Mouse (Mus musculus) megakaryocyte progenitor cell, adult 5-6 weeks (primary cell): ENCODE measurements at regions not wholly inside any gene's neighbourhood (a gene's known extent, or its start where the extent isn't known, plus 50 kb on each side); places are given as distances from the start of the nearest gene placed in this dataset.

Experiments used
- ATAC-seq: replicated peaks from 2 replicates; pipeline ENCODE4 v1.8.0; 2016; ENCODE audit warnings: mild to moderate bottlenecking, moderate TSS enrichment, inconsistent platforms; ENCODE audit not compliant: poor library complexity

- ATAC-seq = no peak
These were observed 77.4 kb upstream of the Cox10 start for GRCm38 (mm10) chr11:64156640-64157039.

DNA sequence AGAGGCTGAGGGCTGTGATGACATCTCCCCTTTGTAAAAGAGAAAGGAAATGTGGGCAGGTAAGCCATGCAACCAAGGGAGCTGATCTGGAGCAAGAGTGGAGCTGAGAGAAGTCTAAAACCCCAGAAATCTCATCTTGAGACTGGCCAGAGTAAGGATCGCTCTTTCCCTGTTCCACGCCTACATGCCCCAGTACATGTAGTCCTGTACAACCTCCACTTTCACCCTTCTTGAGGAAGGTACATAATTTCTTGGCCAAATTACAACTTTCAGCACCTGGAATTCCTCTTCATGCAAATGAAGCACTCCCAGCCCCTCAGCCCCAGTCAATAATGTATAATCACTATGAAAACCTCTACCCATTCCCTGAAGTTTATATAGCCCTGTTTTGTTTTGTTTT is 60.2 kb upstream of the Cox10 start:
- no peak for ATAC-seq

- no peak for ATAC-seq
These were observed 59.7 kb upstream of the Cox10 start for GRCm38 (mm10) chr11:64138934-64139333.

DNA sequence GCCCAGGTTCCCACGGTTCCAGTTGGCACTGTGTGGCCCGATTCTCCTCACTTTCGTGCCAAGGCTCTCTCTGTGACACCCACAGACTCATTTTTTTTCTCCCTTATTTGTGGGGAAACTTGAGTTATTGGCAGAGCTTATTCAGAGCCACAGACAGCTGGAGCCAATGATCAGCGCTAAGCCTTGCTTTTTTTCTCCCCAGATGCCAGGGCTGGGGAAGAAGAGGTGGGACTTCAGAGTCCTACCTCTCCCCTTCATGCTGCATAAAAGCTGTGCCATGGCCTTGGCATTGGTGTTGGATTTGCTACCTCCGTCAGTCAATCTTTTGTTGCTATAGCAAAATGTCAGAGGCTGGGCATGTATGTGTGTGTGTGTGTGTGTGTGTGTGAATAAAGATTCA is 56.5 kb upstream of the Cox10 start:
- no peak for ATAC-seq

GRCm38 (mm10) chr11:64135308-64135591 is 56.0 kb upstream of the Cox10 start:
- ATAC-seq = no peak

DNA sequence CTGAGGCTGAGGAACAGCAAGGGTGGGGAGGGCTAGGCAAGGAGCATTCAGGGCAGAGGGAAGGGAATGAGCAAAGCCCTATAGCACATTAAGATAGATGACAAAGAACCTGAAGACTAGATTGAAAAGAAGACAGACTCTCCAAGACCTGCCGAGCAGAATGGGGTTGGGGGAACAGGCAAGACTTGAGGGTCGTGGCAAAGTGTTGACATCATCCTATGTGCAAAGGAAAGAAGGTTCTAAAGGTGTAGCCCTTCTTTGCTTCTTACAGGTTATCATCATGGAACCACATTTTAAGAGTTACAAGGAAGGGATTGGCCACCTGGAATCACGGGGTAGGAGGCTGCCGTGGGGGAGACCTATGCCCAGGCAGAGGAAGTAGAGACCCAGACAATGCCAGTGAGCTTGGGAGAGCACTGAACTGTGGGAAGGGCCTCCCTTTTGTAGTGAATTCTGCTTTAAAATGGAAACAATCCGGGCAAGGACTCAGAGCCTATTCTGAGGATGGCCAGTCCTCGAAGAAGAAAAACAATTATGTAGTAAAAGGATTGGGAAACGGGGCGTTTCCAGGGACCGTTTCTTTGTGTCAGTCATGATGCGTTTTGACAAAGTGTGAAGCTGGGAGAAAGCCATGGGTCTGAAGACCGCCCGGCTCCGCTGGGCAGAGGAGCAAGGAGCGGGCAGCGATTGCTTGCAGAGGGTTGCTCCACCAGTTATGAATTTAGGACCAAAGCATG is 55.5 kb upstream of the Cox10 start:
- no peak for ATAC-seq
